Comparison of ENCODE assay signal across 8 mouse cellular contexts in the genomic region with DNA sequence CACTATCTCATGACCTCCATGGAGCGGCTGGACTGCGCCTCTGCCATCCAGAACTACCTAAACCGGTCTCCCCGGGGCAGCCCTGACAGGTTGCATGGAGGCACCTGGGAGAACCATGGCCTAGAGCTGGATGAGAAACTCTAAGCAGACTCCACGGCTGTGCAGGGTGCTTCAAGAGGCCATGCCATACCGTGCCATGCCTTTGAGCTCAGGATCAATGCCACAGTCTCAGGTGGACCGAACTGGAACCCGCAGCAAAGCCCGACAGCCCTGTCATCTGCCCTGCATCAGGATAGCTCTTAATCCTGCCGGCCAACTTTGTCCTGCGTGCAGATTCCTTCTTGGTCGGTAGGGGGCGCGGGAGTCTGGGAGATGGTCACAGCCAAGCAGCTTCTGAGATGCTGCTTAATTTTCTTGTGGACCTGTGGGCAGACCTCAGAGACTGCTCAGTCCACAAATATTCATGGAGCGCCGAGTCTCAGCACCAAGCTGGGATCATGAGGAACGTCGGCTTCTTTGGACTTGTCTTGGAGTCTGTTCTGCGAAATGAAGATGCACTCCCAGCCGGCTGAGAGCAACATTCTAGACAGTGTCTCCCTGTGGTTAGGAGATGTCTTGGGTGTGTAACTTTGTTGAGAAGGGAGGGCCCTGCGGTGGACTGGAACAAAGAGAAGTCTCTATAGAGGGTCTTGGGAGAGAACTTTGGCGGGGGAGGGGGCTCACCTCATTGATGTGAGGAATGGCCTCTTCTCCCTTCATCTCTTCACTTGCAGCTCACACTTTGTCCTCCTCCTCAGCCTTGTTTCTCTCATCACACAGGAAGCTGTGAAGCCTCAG. TPM values are rescaled to one million over a fixed set of nuclear protein-coding genes. Genes with fewer than 3 reads are reported as not detected.
DNase-seq lines count a peak whose midpoint lies in the region; ATAC-seq and TF ChIP-seq lines count a peak whose summit lies in the region.

No protein-coding gene starts in this region.

- H3K27me3 ChIP-seq in embryonic facial prominence, embryonic 14.5 days (replicated peaks; ENCODE audit: control insufficient read depth, insufficient read depth, low read length), result peaks cover 11% of the 10 kb centered on the region; the same call in 1 of the 2 replicates
- H3K27me3 ChIP-seq in limb, embryonic 14.5 days (ENCODE audit: control insufficient read depth, insufficient read depth, low read length), result no peaks in the 10 kb centered on the region
- H3K27me3 ChIP-seq in midbrain, postnatal 0 days (ENCODE audit: insufficient read depth, low read length), result no peaks in the 10 kb centered on the region

- TF ChIP-seq POLR2A in limb, embryonic 14.5 days (IDR thresholded peaks at IDR 0.05; ENCODE audit: borderline replicate concordance, extremely low read depth, insufficient read depth, insufficient read length), result no peak

- no peak overlapping the region for H3K4me3 ChIP-seq in embryonic facial prominence, embryonic 14.5 days (ENCODE audit: low read depth, low read length)
- H3K4me3 ChIP-seq in limb, embryonic 14.5 days (replicated peaks; ENCODE audit: low read length), result no peak overlapping the region
- H3K4me3 ChIP-seq in midbrain, postnatal 0 days (ENCODE audit: low read depth, low read length), result no peak overlapping the region

- H3K9ac ChIP-seq in embryonic facial prominence, embryonic 14.5 days (ENCODE audit: low read depth, low read length), result no peak overlapping the region
- H3K9ac ChIP-seq in limb, embryonic 14.5 days (ENCODE audit: low read depth, low read length, severe bottlenecking), result no peak overlapping the region
- H3K9ac ChIP-seq in midbrain, postnatal 0 days (replicated peaks; ENCODE audit: low read length, poor library complexity, severe bottlenecking), result 0 out of 2 replicates have a peak overlapping the region, but pooled peaks have one; percentile 24

- H3K36me3 ChIP-seq in embryonic facial prominence, embryonic 14.5 days (ENCODE audit: control insufficient read depth, insufficient read depth, low read length), result no peaks in the 10 kb centered on the region
- H3K36me3 ChIP-seq in limb, embryonic 14.5 days (ENCODE audit: control insufficient read depth, insufficient read depth, low read length), result no peaks in the 10 kb centered on the region
- no peaks in the 10 kb centered on the region for H3K36me3 ChIP-seq in midbrain, postnatal 0 days (ENCODE audit: insufficient read depth, low read length)

- no peak overlapping the region for H3K27ac ChIP-seq in embryonic facial prominence, embryonic 14.5 days (replicated peaks; ENCODE audit: low read depth, low read length)
- no peak overlapping the region for H3K27ac ChIP-seq in limb, embryonic 14.5 days (replicated peaks; ENCODE audit: low read depth, low read length)
- no peak overlapping the region for H3K27ac ChIP-seq in midbrain, postnatal 0 days (ENCODE audit: low read depth, low read length)

- DNase-seq in 3T3-L1 (ENCODE audit: low read depth, low spot score), result peak; percentile 73
- DNase-seq in adrenal gland, postnatal 4 days (ENCODE audit: low spot score in 2 of 2), result peak; percentile 64 to 73
- DNase-seq in embryonic facial prominence, embryonic 14.5 days (ENCODE audit: low spot score), result peak; percentile 78
- peak; percentile 23 to 69 for DNase-seq in heart, adult 9 months (ENCODE audit: low spot score in 2 of 2)
- DNase-seq in kidney, adult 9 months, result peak; percentile 81
- DNase-seq in limb, embryonic 14.5 days (ENCODE audit: low spot score), result peak; percentile 78
- peak; percentile 85 for DNase-seq in midbrain, postnatal 0 days (ENCODE audit: low spot score)
- DNase-seq in spleen, postnatal 14 days (ENCODE audit: low spot score in 2 of 2), result peak; percentile 78 to 90

- 6% methylated on average over 22 of the region's 22 CpGs for WGBS in embryonic facial prominence, embryonic 14.5 days
- whole genome bisulfite sequencing in limb, embryonic 14.5 days, result 7% methylated on average over 22 of the region's 22 CpGs
- 8% methylated on average over 22 of the region's 22 CpGs for WGBS in midbrain, postnatal 0 days

- ATAC-seq in embryonic facial prominence, embryonic 14.5 days (ENCODE audit: low read depth), result peak; percentile 77
- peak; percentile 79; the same call in 1 of the 2 replicates for ATAC-seq in limb, embryonic 14.5 days (ENCODE audit: low FRiP score, low read depth)
- ATAC-seq in midbrain, postnatal 0 days (ENCODE audit: low FRiP score), result peak; percentile 78

- peak overlapping the region; percentile 32 for H3K4me2 ChIP-seq in embryonic facial prominence, embryonic 14.5 days (ENCODE audit: low read depth, low read length)
- peak overlapping the region; percentile 16; the same call in 1 of the 2 replicates for H3K4me2 ChIP-seq in limb, embryonic 14.5 days (replicated peaks; ENCODE audit: low read depth, low read length, severe bottlenecking)
- H3K4me2 ChIP-seq in midbrain, postnatal 0 days (ENCODE audit: low read depth, low read length, poor library complexity, severe bottlenecking), result peak overlapping the region; percentile 36

- no peaks in the 10 kb centered on the region for H3K4me1 ChIP-seq in embryonic facial prominence, embryonic 14.5 days (ENCODE audit: control insufficient read depth, insufficient read depth, low read length)
- H3K4me1 ChIP-seq in limb, embryonic 14.5 days (ENCODE audit: control insufficient read depth, insufficient read depth, low read length), result peaks cover 12% of the 10 kb centered on the region
- peaks cover 4% of the 10 kb centered on the region; the same call in 1 of the 2 replicates for H3K4me1 ChIP-seq in midbrain, postnatal 0 days (ENCODE audit: insufficient read depth, low read length)

- H3K9me3 ChIP-seq in embryonic facial prominence, embryonic 14.5 days (ENCODE audit: control insufficient read depth, low read length), result no peaks in the 10 kb centered on the region
- no peaks in the 10 kb centered on the region for H3K9me3 ChIP-seq in limb, embryonic 14.5 days (ENCODE audit: control insufficient read depth, low read length)
- H3K9me3 ChIP-seq in midbrain, postnatal 0 days (ENCODE audit: low read length), result no peaks in the 10 kb centered on the region

- TF ChIP-seq CTCF in midbrain, postnatal 0 days (IDR thresholded peaks at IDR 0.05), result peak; percentile 98

RNA-seq across cellular contexts. Expression of gene Unc5cl, which starts 12.9 kb away (rescaled TPM):
- total RNA-seq in adrenal gland, postnatal 4 days (2021), result 1 to 10 TPM in 1 of 2 experiments, not detected in 1; 1.3 TPM
- 0.08 and 0.13 TPM in 2 replicates for polyA plus RNA-seq in embryonic facial prominence, embryonic 14.5 days (2014; fragmentation: Nextera tagmentation; extraction: Ambion mirVana)
- polyA plus RNA-seq in limb, embryonic 14.5 days (2012; rRNA removed), result 0.15 and 0.41 TPM in 2 replicates
- polyA plus RNA-seq in limb, embryonic 14.5 days (2014; fragmentation: Nextera tagmentation; extraction: Ambion mirVana), result 0.18 TPM in 2 replicates
- total RNA-seq in midbrain, postnatal 0 days (2014; rRNA removed), result 0.19 and 0.49 TPM in 2 replicates
- polyA plus RNA-seq in midbrain, postnatal 0 days (2015; fragmentation: Nextera tagmentation; extraction: Ambion mirVana), result 0.06 and 0.32 TPM in 2 replicates

RNA-seq across cellular contexts. Expression of gene Tspo2, which starts 16.3 kb away (rescaled TPM):
- 1 to 10 TPM; 2.8 to 5.5 TPM for total RNA-seq in adrenal gland, postnatal 4 days (2021)
- 2.6 and 2.9 TPM in 2 replicates for polyA plus RNA-seq in embryonic facial prominence, embryonic 14.5 days (2014; fragmentation: Nextera tagmentation; extraction: Ambion mirVana)
- 1.6 and 2.0 TPM in 2 replicates for polyA plus RNA-seq in limb, embryonic 14.5 days (2012; rRNA removed)
- polyA plus RNA-seq in limb, embryonic 14.5 days (2014; fragmentation: Nextera tagmentation; extraction: Ambion mirVana), result 1.7 TPM in 2 replicates
- total RNA-seq in midbrain, postnatal 0 days (2014; rRNA removed), result 0.22 and 0.85 TPM in 2 replicates
- polyA plus RNA-seq in midbrain, postnatal 0 days (2015; fragmentation: Nextera tagmentation; extraction: Ambion mirVana), result 0.74 and 1.4 TPM in 2 replicates

RNA-seq across cellular contexts. Expression of gene Apobec2, which starts 34.9 kb away (rescaled TPM):
- total RNA-seq in adrenal gland, postnatal 4 days (2021), result 10 to 100 TPM in 1 of 2 experiments, 1 to 10 TPM in 1; 7.6 to 24.5 TPM
- polyA plus RNA-seq in embryonic facial prominence, embryonic 14.5 days (2014; fragmentation: Nextera tagmentation; extraction: Ambion mirVana), result 73.2 and 104 TPM in 2 replicates
- 21.7 and 25.0 TPM in 2 replicates for polyA plus RNA-seq in limb, embryonic 14.5 days (2012; rRNA removed)
- polyA plus RNA-seq in limb, embryonic 14.5 days (2014; fragmentation: Nextera tagmentation; extraction: Ambion mirVana), result 28.7 and 42.5 TPM in 2 replicates
- 0.11 and 0.80 TPM in 2 replicates for total RNA-seq in midbrain, postnatal 0 days (2014; rRNA removed)
- polyA plus RNA-seq in midbrain, postnatal 0 days (2015; fragmentation: Nextera tagmentation; extraction: Ambion mirVana), result 0.31 and 0.32 TPM in 2 replicates

RNA-seq across cellular contexts. Expression of gene Oard1, which starts 57.8 kb away (rescaled TPM):
- 10 to 100 TPM; 25.6 to 26.9 TPM for total RNA-seq in adrenal gland, postnatal 4 days (2021)
- polyA plus RNA-seq in embryonic facial prominence, embryonic 14.5 days (2014; fragmentation: Nextera tagmentation; extraction: Ambion mirVana), result 38.1 and 45.7 TPM in 2 replicates
- 22.1 and 28.5 TPM in 2 replicates for polyA plus RNA-seq in limb, embryonic 14.5 days (2012; rRNA removed)
- 46.8 and 46.9 TPM in 2 replicates for polyA plus RNA-seq in limb, embryonic 14.5 days (2014; fragmentation: Nextera tagmentation; extraction: Ambion mirVana)
- 12.9 and 15.0 TPM in 2 replicates for total RNA-seq in midbrain, postnatal 0 days (2014; rRNA removed)
- 28.0 and 30.2 TPM in 2 replicates for polyA plus RNA-seq in midbrain, postnatal 0 days (2015; fragmentation: Nextera tagmentation; extraction: Ambion mirVana)

RNA-seq across cellular contexts. Expression of gene Nfya, which starts 57.9 kb away (rescaled TPM):
- total RNA-seq in adrenal gland, postnatal 4 days (2021), result 10 to 100 TPM; 28.3 to 35.4 TPM
- 16.2 and 16.7 TPM in 2 replicates for polyA plus RNA-seq in embryonic facial prominence, embryonic 14.5 days (2014; fragmentation: Nextera tagmentation; extraction: Ambion mirVana)
- polyA plus RNA-seq in limb, embryonic 14.5 days (2012; rRNA removed), result 95.0 and 123 TPM in 2 replicates
- polyA plus RNA-seq in limb, embryonic 14.5 days (2014; fragmentation: Nextera tagmentation; extraction: Ambion mirVana), result 19.2 and 22.2 TPM in 2 replicates
- total RNA-seq in midbrain, postnatal 0 days (2014; rRNA removed), result 22.7 and 30.9 TPM in 2 replicates
- 3.8 and 4.1 TPM in 2 replicates for polyA plus RNA-seq in midbrain, postnatal 0 days (2015; fragmentation: Nextera tagmentation; extraction: Ambion mirVana)

Comparison
In these comparisons a context has a peak if more than half of its experiments do, and no peak if none do; other contexts are left out.
1. RNA of gene Apobec2, which starts 34.9 kb away (polyA plus RNA-seq): 73.2 to 104 TPM in embryonic facial prominence, embryonic 14.5 days and 21.7 to 42.5 TPM in limb, embryonic 14.5 days; 0.31 to 0.32 TPM in midbrain, postnatal 0 days; every median in the first group is over 10 times any median in the second.
2. Peak in every context shown above with its lines, with median percentiles within 50 percentile points of each other: DNase-seq, ATAC-seq and H3K4me2 ChIP-seq.